Mouse (Mus musculus): ENCODE results near the gene Cbll1. TPM values are rescaled to one million over a fixed set of nuclear protein-coding genes. Genes with fewer than 3 reads are reported as not detected.
"Not testable (repeated sequence)": the region's sequence is repeated elsewhere in the genome, so short reads cannot be mapped to it uniquely, and the experiment has no call there.

Cbll1 gene
- polyA plus RNA-seq, 1 experiment from 2014 or later, result 9.0 TPM

DNA sequence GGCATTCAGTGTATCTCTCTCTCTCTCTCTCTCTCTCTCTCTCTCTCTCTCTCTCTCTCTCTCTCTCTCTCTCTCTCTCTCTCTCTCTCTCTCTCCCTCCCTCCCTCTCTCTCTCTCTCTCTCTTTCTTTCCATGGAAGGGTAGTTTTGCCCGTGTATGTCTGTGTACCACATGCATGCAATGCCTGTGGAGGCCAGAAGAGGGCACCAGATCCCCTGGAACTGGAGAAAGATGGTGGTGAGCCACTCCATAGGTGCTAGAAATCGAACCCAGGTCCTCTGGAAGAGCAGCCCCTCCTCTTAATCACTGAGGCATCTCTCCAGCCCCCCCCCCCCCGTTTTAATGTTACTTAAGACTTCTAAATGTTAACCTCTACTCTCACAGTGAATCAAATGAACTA lies 39.1 kb downstream of the Cbll1 start:
- not testable (repeated sequence) for H3K4me2 ChIP-seq (replicated peaks; ENCODE audit: low read depth, low read length); H3K4me3 ChIP-seq (ENCODE audit: low read depth, low read length); H3K9ac ChIP-seq (replicated peaks; ENCODE audit: low read depth); H3K27me3 ChIP-seq (replicated peaks; ENCODE audit: insufficient read depth, low read length); ATAC-seq; H3K27ac ChIP-seq (ENCODE audit: low read length); H3K4me1 ChIP-seq (ENCODE audit: insufficient read depth, low read depth, low read length); H3K9me3 ChIP-seq (ENCODE audit: low read length); DNase-seq (ENCODE audit: low spot score); H3K36me3 ChIP-seq (ENCODE audit: insufficient read depth, low read length)
- TF ChIP-seq CTCF (IDR thresholded peaks at IDR 0.05), result peak; percentile 65
- 28% methylated on average over 3 of the region's 3 CpGs for WGBS

DNA sequence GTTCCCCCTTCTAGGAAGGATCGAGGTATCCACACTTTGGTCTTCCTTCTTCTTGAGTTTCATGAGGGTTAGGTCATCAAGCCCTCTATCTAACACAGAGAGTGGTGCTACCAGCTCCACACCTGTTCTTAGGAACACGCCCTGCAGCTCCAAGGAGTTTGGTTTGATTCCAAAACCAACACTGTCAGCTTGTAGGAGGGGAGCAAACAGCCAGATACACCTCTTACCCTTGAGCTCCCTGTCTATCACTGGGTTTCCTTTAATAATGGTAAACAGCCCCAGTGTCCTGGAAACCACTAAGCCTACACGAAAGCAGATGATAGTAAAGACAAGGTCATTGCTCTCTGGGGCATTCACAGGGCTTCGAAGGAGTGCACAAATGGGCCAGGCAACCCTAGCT lies 40.9 kb downstream of the Cbll1 start:
- DNase-seq (ENCODE audit: low spot score) (peak; percentile 47), ATAC-seq (0 out of 2 replicates have a peak, but pooled peaks have one; percentile 43)
- Histone ChIP-seq H3K4me2 (replicated peaks; ENCODE audit: low read depth, low read length) (no peak overlapping the region), H3K27me3 (replicated peaks; ENCODE audit: insufficient read depth, low read length) (no peaks in the 10 kb centered on the region), H3K9ac (replicated peaks; ENCODE audit: low read depth) (no peak overlapping the region), H3K27ac (ENCODE audit: low read length) (no peak overlapping the region), H3K4me3 (ENCODE audit: low read depth, low read length) (no peak overlapping the region), H3K9me3 (ENCODE audit: low read length) (no peaks in the 10 kb centered on the region), H3K4me1 (ENCODE audit: insufficient read depth, low read depth, low read length) (no peaks in the 10 kb centered on the region), H3K36me3 (ENCODE audit: insufficient read depth, low read length) (no peaks in the 10 kb centered on the region)
- 48% methylated on average over 4 of the region's 4 CpGs for WGBS
- TF ChIP-seq EP300 (IDR thresholded peaks at IDR 0.05) (no peak), CTCF (IDR thresholded peaks at IDR 0.05) (no peak)

DNA sequence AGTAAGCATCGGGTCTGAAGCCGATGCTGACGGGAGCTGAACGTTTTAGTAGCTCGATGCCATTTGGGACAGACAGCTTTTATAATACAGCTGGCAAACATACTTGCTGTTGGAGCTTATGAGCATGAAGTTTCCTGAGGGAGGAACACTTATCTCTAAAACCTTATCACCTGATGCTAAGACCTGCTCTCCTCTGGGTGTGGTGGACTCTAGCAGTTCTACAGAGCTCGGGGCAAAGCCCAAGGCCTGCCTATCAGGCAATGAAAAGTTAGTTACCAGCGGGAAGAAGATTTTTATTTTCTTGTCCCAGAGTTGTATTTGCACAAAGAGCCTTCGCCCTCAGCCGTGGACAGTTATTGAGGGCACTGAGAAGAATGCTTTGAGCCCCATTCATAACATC lies 43.1 kb downstream of the Cbll1 start:
- no peaks in the 10 kb centered on the region for H3K36me3 ChIP-seq (ENCODE audit: insufficient read depth, low read length)
- H3K27me3 ChIP-seq (replicated peaks; ENCODE audit: insufficient read depth, low read length), result no peaks in the 10 kb centered on the region
- ATAC-seq, result no peak
- H3K27ac ChIP-seq (ENCODE audit: low read length), result no peak overlapping the region
- H3K9me3 ChIP-seq (ENCODE audit: low read length), result no peaks in the 10 kb centered on the region
- WGBS, result 83% methylated on average over 9 of the region's 9 CpGs
- no peaks in the 10 kb centered on the region for H3K4me1 ChIP-seq (ENCODE audit: insufficient read depth, low read depth, low read length)
- no peak overlapping the region for H3K4me3 ChIP-seq (ENCODE audit: low read depth, low read length)
- H3K9ac ChIP-seq (replicated peaks; ENCODE audit: low read depth), result no peak overlapping the region
- H3K4me2 ChIP-seq (replicated peaks; ENCODE audit: low read depth, low read length), result no peak overlapping the region
- DNase-seq (ENCODE audit: low spot score), result no peak
- TF ChIP-seq EP300 (IDR thresholded peaks at IDR 0.05) (no peak), CTCF (IDR thresholded peaks at IDR 0.05) (no peak)

DNA sequence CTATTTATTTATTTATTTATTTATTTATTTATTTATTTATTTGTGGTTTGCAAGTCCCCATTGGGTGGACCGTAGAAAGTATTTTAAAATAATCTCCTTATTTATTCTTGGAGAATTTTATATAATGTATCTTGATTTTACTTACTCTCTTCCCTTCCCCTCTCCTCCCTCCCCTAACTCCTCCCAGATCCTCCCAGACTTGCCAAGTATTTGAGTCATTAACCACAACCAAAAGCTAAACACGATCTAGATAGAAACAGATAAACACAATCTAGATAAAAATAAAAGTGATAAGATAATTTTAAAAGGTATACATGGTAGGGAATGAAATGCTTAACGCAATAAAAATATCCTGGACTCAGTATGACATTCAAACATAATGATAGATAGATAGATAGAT lies 50.1 kb downstream of the Cbll1 start:
- WGBS, result 72% methylated on average over 3 of the region's 3 CpGs
- no peak for ATAC-seq

DNA sequence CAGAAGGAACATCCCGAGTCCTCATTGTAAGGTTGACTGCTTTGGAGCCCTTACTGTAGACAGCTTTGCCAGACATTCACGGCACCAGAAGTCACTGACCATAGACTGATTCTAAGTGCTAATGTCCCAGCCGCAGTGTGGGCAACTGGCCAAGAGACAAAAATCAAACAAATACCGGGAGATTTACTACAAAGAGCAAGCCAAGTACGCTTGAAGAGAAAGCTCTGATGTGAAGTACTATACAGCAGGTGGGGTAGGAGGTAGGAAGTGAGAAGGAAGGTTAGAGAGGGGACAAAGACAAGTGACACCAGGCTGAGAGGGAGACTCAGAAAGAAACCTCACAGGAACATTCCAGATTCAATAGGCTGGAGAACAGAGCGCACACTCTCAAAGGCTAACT lies 54.6 kb downstream of the Cbll1 start:
- DNase-seq (ENCODE audit: low spot score), result peak; percentile 59
- Histone ChIP-seq H3K4me1 (ENCODE audit: insufficient read depth, low read depth, low read length) (peaks cover 4% of the 10 kb centered on the region; the same call in 1 of the 2 replicates), H3K36me3 (ENCODE audit: insufficient read depth, low read length) (no peaks in the 10 kb centered on the region), H3K4me2 (replicated peaks; ENCODE audit: low read depth, low read length) (peak overlapping the region; percentile 37; the same call in 1 of the 2 replicates), H3K27me3 (replicated peaks; ENCODE audit: insufficient read depth, low read length) (no peaks in the 10 kb centered on the region), H3K4me3 (ENCODE audit: low read depth, low read length) (no peak overlapping the region), H3K9ac (replicated peaks; ENCODE audit: low read depth) (no peak overlapping the region), H3K27ac (ENCODE audit: low read length) (no peak overlapping the region), H3K9me3 (ENCODE audit: low read length) (no peaks in the 10 kb centered on the region)
- TF ChIP-seq EP300 (IDR thresholded peaks at IDR 0.05) (no peak), CTCF (IDR thresholded peaks at IDR 0.05) (no peak)
- ATAC-seq, result peak; percentile 61
- WGBS, result 17% methylated on average over 6 of the region's 6 CpGs

More for the DNA sequence above, 50.1 kb downstream of the Cbll1 start:
- Histone ChIP-seq H3K27ac (ENCODE audit: low read length) (no peak overlapping the region), H3K4me2 (replicated peaks; ENCODE audit: low read depth, low read length) (no peak overlapping the region), H3K4me3 (ENCODE audit: low read depth, low read length) (no peak overlapping the region), H3K4me1 (ENCODE audit: insufficient read depth, low read depth, low read length) (peaks cover under 1% of the 10 kb centered on the region; the same call in 1 of the 2 replicates), H3K9me3 (ENCODE audit: low read length) (no peaks in the 10 kb centered on the region), H3K9ac (replicated peaks; ENCODE audit: low read depth) (no peak overlapping the region), H3K27me3 (replicated peaks; ENCODE audit: insufficient read depth, low read length) (no peaks in the 10 kb centered on the region), H3K36me3 (ENCODE audit: insufficient read depth, low read length) (no peaks in the 10 kb centered on the region)
- TF ChIP-seq EP300 (IDR thresholded peaks at IDR 0.05), result no peak
- no peak for TF ChIP-seq CTCF (IDR thresholded peaks at IDR 0.05)
- no peak for DNase-seq (ENCODE audit: low spot score)

DNA sequence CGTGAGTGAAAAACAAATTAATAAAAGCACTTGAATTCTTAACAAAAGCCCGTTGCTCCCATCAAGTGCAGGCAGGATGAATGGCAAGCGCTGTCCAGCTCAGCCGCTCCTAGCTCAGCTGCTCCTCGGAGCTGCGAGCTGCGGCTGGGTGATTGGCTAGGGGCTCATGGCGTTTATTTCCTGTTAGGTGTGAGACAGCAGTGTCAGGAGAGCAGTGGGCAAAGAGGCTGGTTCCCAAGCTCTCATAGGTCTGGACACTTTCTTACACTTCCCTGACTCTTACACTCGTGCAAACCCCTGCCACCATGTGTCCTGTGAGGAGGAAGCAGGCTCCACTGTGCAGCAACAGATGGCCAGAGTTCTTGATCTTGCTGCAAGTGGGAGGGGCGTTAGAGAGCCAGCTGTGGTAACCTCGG lies 55.3 kb downstream of the Cbll1 start:
- peaks cover 4% of the 10 kb centered on the region; the same call in 1 of the 2 replicates for H3K4me1 ChIP-seq (ENCODE audit: insufficient read depth, low read depth, low read length)
- H3K4me2 ChIP-seq (replicated peaks; ENCODE audit: low read depth, low read length), result peak overlapping the region; percentile 37
- TF ChIP-seq CTCF (IDR thresholded peaks at IDR 0.05) (0 out of 2 replicates have a peak, but pooled peaks have one; percentile 21), EP300 (IDR thresholded peaks at IDR 0.05) (no peak)
- H3K27me3 ChIP-seq (replicated peaks; ENCODE audit: insufficient read depth, low read length), result no peaks in the 10 kb centered on the region
- peak; percentile 76 for ATAC-seq
- H3K4me3 ChIP-seq (ENCODE audit: low read depth, low read length), result no peak overlapping the region
- WGBS, result 2% methylated on average over 11 of the region's 11 CpGs
- H3K9ac ChIP-seq (replicated peaks; ENCODE audit: low read depth), result no peak overlapping the region
- H3K9me3 ChIP-seq (ENCODE audit: low read length), result no peaks in the 10 kb centered on the region
- H3K36me3 ChIP-seq (ENCODE audit: insufficient read depth, low read length), result no peaks in the 10 kb centered on the region
- peak; percentile 50 for DNase-seq (ENCODE audit: low spot score)
- no peak overlapping the region for H3K27ac ChIP-seq (ENCODE audit: low read length)

DNA sequence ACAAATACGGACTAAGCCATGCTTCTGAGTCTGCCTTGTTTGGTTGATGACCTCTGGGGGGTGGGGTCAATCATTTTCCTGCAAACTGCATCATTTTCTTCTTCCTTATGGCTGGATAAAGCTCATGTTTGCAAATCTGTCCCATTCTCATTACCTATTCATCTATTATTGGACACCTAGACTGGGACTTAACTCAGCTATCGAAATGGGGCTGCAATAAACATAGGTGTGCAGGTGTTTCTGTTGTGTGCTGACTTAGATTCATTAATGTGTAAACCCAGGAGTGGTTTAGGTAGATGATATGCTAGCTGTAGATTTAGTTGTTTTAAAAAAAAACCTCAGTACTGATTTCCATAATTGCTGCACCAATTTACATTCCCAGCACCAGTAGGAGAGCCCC lies 59.8 kb downstream of the Cbll1 start:
- Histone ChIP-seq H3K36me3 (ENCODE audit: insufficient read depth, low read length) (no peaks in the 10 kb centered on the region), H3K27me3 (replicated peaks; ENCODE audit: insufficient read depth, low read length) (no peaks in the 10 kb centered on the region), H3K4me1 (ENCODE audit: insufficient read depth, low read depth, low read length) (peaks cover 4% of the 10 kb centered on the region; the same call in 1 of the 2 replicates), H3K27ac (ENCODE audit: low read length) (no peak overlapping the region), H3K4me2 (replicated peaks; ENCODE audit: low read depth, low read length) (no peak overlapping the region), H3K4me3 (ENCODE audit: low read depth, low read length) (no peak overlapping the region), H3K9ac (replicated peaks; ENCODE audit: low read depth) (no peak overlapping the region), H3K9me3 (ENCODE audit: low read length) (no peaks in the 10 kb centered on the region)
- 64% methylated on average over 2 of the region's 2 CpGs for WGBS
- no peak for DNase-seq (ENCODE audit: low spot score)
- ATAC-seq, result no peak
- TF ChIP-seq EP300 (IDR thresholded peaks at IDR 0.05) (no peak), CTCF (IDR thresholded peaks at IDR 0.05) (no peak)
